Mouse (Mus musculus): Measurements from ENCODE around the gene Lrrc10b. TPM values are rescaled to one million over a fixed set of nuclear protein-coding genes. Genes with fewer than 3 reads are reported as not detected.

The Lrrc10b gene
- total and polyA plus RNA-seq, 3 experiments = not detected

DNA sequence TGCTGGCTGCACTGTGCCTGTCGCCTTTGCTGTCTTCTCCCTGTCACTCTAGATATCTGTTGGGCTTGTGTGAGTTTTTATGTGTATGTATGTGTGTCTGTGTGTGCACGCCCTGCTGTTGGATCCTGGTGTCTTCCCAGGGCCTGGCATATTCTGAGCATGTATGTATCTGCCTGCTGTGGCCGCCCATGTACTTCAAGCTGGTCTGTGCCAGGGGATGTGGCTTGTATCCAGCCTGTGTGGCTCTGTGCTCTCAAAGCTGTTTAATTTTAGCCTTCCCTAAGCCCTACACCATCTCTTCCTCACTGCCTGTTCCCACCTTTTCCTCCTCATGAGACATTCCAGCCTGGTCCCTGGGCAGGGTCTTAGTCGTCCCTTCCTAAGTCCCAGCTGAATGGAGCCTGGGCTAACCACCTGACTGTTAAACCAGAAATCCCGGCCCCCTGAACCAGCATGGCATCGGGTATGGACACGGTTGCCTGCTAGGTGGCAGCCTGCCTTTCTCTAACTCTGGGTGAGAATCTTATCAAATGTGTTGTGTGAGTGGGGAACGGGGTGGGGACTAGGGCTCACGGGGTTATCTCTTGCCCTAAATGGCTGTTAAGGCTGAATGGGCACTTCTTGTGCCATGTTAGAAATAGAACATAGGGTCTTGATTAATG, 23.3 kb downstream of the Lrrc10b start:
- H3K79me2 ChIP-seq (ENCODE audit: control insufficient read depth, insufficient read depth, low read length, poor library complexity) = no peaks in the 10 kb centered on the region
- H3K36me3 ChIP-seq (ENCODE audit: control insufficient read depth in 1 of 2, insufficient read depth in 2 of 2, low read length in 2 of 2) = no peaks in the 10 kb centered on the region
- no peak overlapping the region for H3K27ac ChIP-seq (ENCODE audit: control insufficient read depth, low read depth, low read length)
- TF ChIP-seq CHD1 (IDR thresholded peaks at IDR 0.05; ENCODE audit: low read depth, low read length) = no peak
- TF ChIP-seq ETS1 (IDR thresholded peaks at IDR 0.05; ENCODE audit: low read depth, low read length) = no peak
- TF ChIP-seq CTCF (IDR thresholded peaks at IDR 0.05 in 2 of 3, conservative IDR thresholded peaks at IDR 0.05 in 1 of 3; ENCODE audit: control insufficient read depth in 1 of 3, insufficient read depth in 1 of 3, low read depth in 2 of 3, low read length in 3 of 3, poor library complexity in 1 of 3, severe bottlenecking in 1 of 3) = no peak
- TF ChIP-seq TCF12 (IDR thresholded peaks at IDR 0.05; ENCODE audit: low read depth, low read length) = no peak
- TF ChIP-seq TBP (IDR thresholded peaks at IDR 0.05; ENCODE audit: low read depth, low read length) = no peak
- no peak for TF ChIP-seq MXI1 (IDR thresholded peaks at IDR 0.05; ENCODE audit: low read depth, low read length)
- no peak for TF ChIP-seq UBTF (IDR thresholded peaks at IDR 0.05; ENCODE audit: borderline replicate concordance, insufficient read depth, low read depth, low read length)
- TF ChIP-seq ZKSCAN1 (IDR thresholded peaks at IDR 0.05; ENCODE audit: low read depth, low read length) = no peak
- TF ChIP-seq ZNF384 (IDR thresholded peaks at IDR 0.05; ENCODE audit: low read depth, low read length) = no peak
- no peak for TF ChIP-seq USF2 (IDR thresholded peaks at IDR 0.05; ENCODE audit: borderline replicate concordance in 1 of 2, insufficient read depth in 1 of 2, low read depth in 1 of 2, low read length in 2 of 2)
- TF ChIP-seq ZMIZ1 (IDR thresholded peaks at IDR 0.05; ENCODE audit: low read depth, low read length) = no peak
- no peak for TF ChIP-seq KAT2A (conservative IDR thresholded peaks at IDR 0.05; ENCODE audit: low read depth, low read length)
- no peak for TF ChIP-seq CHD2 (IDR thresholded peaks at IDR 0.05; ENCODE audit: low read length)
- TF ChIP-seq MAFK (IDR thresholded peaks at IDR 0.05; ENCODE audit: borderline replicate concordance, low read depth, low read length) = no peak
- no peak for TF ChIP-seq E2F4 (IDR thresholded peaks at IDR 0.05; ENCODE audit: borderline replicate concordance, low read depth, low read length)
- no peak for TF ChIP-seq MYC (IDR thresholded peaks at IDR 0.05; ENCODE audit: low read depth, low read length)
- TF ChIP-seq JUND (IDR thresholded peaks at IDR 0.05; ENCODE audit: low read depth, low read length) = no peak
- TF ChIP-seq ELF1 (IDR thresholded peaks at IDR 0.05; ENCODE audit: low read depth, low read length) = no peak
- no peaks in the 10 kb centered on the region for H3K4me1 ChIP-seq (ENCODE audit: control insufficient read depth in 1 of 2, insufficient read depth in 2 of 2, low read length in 2 of 2)
- peaks cover 0 to 2% of the 10 kb centered on the region in 2 experiments; a peak in 1 of 4 replicates for H3K27me3 ChIP-seq (ENCODE audit: control insufficient read depth in 1 of 2, insufficient read depth in 2 of 2, low read length in 2 of 2)
- no peak overlapping the region for H3K4me3 ChIP-seq (ENCODE audit: control insufficient read depth in 1 of 2, insufficient read depth in 1 of 2, low read depth in 2 of 2, low read length in 2 of 2)
- no peaks in the 10 kb centered on the region for H3K9me3 ChIP-seq (replicated peaks; ENCODE audit: insufficient read depth, low read length)
- no peak overlapping the region for H3K9ac ChIP-seq (ENCODE audit: control insufficient read depth, low read depth, low read length, poor library complexity, severe bottlenecking)
- DNase-seq (ENCODE audit: low read depth, low spot score) = no peak

DNA sequence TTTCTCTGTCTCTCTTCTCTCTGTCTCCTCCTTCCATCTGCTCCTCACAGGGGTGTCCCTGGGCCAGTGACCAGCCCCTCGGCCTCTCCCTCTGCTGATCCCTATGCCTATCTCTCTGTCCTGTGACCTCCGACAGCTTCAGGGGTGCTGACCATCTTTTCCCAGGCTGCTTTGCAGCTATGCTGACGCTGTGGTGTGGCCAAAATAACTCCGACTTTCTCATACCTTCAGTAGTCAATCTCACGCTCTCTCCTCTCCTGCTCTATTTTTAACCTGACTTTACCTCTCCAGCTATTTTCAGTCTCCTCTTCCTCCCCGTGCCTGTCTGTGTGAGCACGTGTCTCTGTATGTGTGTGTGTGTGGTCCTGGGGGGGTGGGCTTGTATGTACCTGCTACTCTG, 24.0 kb downstream of the Lrrc10b start:
- Histone ChIP-seq H3K9ac (ENCODE audit: control insufficient read depth, low read depth, low read length, poor library complexity, severe bottlenecking) (no peak overlapping the region), H3K27me3 (ENCODE audit: control insufficient read depth in 1 of 2, insufficient read depth in 2 of 2, low read length in 2 of 2) (peaks cover 0 to 2% of the 10 kb centered on the region in 2 experiments; a peak in 1 of 4 replicates), H3K27ac (ENCODE audit: control insufficient read depth, low read depth, low read length) (no peak overlapping the region), H3K4me1 (ENCODE audit: control insufficient read depth in 1 of 2, insufficient read depth in 2 of 2, low read length in 2 of 2) (no peaks in the 10 kb centered on the region), H3K36me3 (ENCODE audit: control insufficient read depth in 1 of 2, insufficient read depth in 2 of 2, low read length in 2 of 2) (no peaks in the 10 kb centered on the region), H3K4me3 (ENCODE audit: control insufficient read depth in 1 of 2, insufficient read depth in 1 of 2, low read depth in 2 of 2, low read length in 2 of 2) (no peak overlapping the region), H3K9me3 (replicated peaks; ENCODE audit: insufficient read depth, low read length) (no peaks in the 10 kb centered on the region), H3K79me2 (ENCODE audit: control insufficient read depth, insufficient read depth, low read length, poor library complexity) (no peaks in the 10 kb centered on the region)
- TF ChIP-seq NRF1 (IDR thresholded peaks at IDR 0.05; ENCODE audit: insufficient read depth, low read depth, low read length, poor library complexity, severe bottlenecking) (no peak), MAFK (IDR thresholded peaks at IDR 0.05; ENCODE audit: borderline replicate concordance, low read depth, low read length) (no peak), TAL1 (IDR thresholded peaks at IDR 0.05; ENCODE audit: low read length) (no peak), MYB (IDR thresholded peaks at IDR 0.05; ENCODE audit: low read depth, low read length) (no peak), UBTF (IDR thresholded peaks at IDR 0.05; ENCODE audit: borderline replicate concordance, insufficient read depth, low read depth, low read length) (no peak), MAZ (IDR thresholded peaks at IDR 0.05; ENCODE audit: low read depth, low read length) (no peak), MXI1 (IDR thresholded peaks at IDR 0.05; ENCODE audit: low read depth, low read length) (no peak), USF2 (IDR thresholded peaks at IDR 0.05; ENCODE audit: borderline replicate concordance in 1 of 2, insufficient read depth in 1 of 2, low read depth in 1 of 2, low read length in 2 of 2) (no peak), MYC (IDR thresholded peaks at IDR 0.05; ENCODE audit: low read depth, low read length) (no peak), MAX (IDR thresholded peaks at IDR 0.05; ENCODE audit: low read length) (no peak), POLR2AphosphoS5 (IDR thresholded peaks at IDR 0.05; ENCODE audit: borderline replicate concordance, low read depth, low read length) (no peak), E2F4 (IDR thresholded peaks at IDR 0.05; ENCODE audit: borderline replicate concordance, low read depth, low read length) (no peak)
- DNase-seq (ENCODE audit: low read depth, low spot score) = no peak
